Mouse (Mus musculus): ENCODE measurements around the gene Esm1. TPM values are rescaled to one million over a fixed set of nuclear protein-coding genes. Genes with fewer than 3 reads are reported as not detected.
"Not testable (repeated sequence)": the region's sequence is repeated elsewhere in the genome, so short reads cannot be mapped to it uniquely, and the experiment has no call there.

Esm1 gene
- polyA plus RNA-seq, 1 experiment from 2014 or later = 0.84 TPM

DNA sequence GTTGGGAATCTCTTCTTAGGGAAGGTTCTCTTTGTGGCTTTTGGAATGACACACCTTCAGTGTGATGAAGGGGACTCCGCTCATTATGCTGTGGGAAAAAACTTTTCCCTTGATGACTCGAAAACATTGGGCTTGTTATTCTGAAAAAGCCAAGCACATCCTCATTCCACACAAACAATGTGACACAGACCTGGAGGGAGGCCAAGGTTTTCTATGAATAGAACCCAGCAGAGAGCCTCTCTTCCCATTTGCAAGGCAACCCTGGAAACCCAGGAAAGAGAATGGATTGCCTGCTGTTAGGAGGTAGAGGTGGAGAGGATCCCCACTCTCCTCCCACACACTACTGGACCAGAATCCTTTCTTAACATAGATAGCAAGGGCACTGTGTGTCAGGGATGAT, 14.6 kb downstream of the Esm1 start:
- Histone ChIP-seq H3K4me1 (replicated peaks; ENCODE audit: control insufficient read depth, insufficient read depth, low read length) (peaks cover 7% of the 10 kb centered on the region), H3K27me3 (replicated peaks; ENCODE audit: control insufficient read depth, insufficient read depth, low read length) (no peaks in the 10 kb centered on the region), H3K9me3 (ENCODE audit: control insufficient read depth, low read length) (no peaks in the 10 kb centered on the region), H3K36me3 (ENCODE audit: control insufficient read depth, insufficient read depth) (no peaks in the 10 kb centered on the region), H3K27ac (ENCODE audit: low read length) (no peak overlapping the region; the same call in 1 of the 2 replicates), H3K4me2 (ENCODE audit: low read length) (peak overlapping the region; percentile 21), H3K9ac (replicated peaks; ENCODE audit: low read depth, low read length) (no peak overlapping the region), H3K4me3 (replicated peaks; ENCODE audit: low read length) (no peak overlapping the region)
- ATAC-seq = no peak
- WGBS = 2% methylated on average over 2 of the region's 2 CpGs

DNA sequence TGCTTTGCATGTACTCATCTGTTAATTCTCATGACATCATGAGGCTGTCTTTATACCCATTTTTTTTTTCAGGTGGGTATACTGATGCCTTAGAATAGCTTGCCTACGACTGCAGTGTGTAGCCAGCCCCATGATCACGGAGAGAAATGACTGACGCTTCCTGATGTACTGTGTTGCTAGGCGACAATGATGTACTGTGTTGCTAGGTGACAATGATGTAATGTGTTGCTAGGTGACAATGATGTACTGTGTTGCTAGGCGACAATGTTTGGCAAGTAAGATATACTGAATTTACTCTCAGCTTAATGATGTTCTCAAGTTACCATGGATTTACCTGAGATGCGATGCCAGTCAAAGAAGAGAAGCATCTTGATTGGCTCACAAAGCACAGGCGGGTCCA, 16.4 kb downstream of the Esm1 start, which contains the start of gene Gzmk:
Gzmk (minus strand) TSS at position 98 of the 400 bp plus-strand sequence.
- WGBS = 39% methylated on average over 7 of the region's 7 CpGs
- Histone ChIP-seq H3K4me2 (ENCODE audit: low read length) (peak within 1 kb of the TSS; percentile 25; the same call in 1 of the 2 replicates), H3K9ac (replicated peaks; ENCODE audit: low read depth, low read length) (no peak within 1 kb of the TSS), H3K4me3 (replicated peaks; ENCODE audit: low read length) (no peak within 1 kb of the TSS), H3K27me3 (replicated peaks; ENCODE audit: control insufficient read depth, insufficient read depth, low read length) (no peaks in the 10 kb centered on the region), H3K9me3 (ENCODE audit: control insufficient read depth, low read length) (no peaks in the 10 kb centered on the region), H3K36me3 (ENCODE audit: control insufficient read depth, insufficient read depth) (no peaks in the 10 kb centered on the region), H3K4me1 (replicated peaks; ENCODE audit: control insufficient read depth, insufficient read depth, low read length) (peaks cover 7% of the 10 kb centered on the region), H3K27ac (ENCODE audit: low read length) (no peak within 1 kb of the TSS)
- ATAC-seq = peak; percentile 98

DNA sequence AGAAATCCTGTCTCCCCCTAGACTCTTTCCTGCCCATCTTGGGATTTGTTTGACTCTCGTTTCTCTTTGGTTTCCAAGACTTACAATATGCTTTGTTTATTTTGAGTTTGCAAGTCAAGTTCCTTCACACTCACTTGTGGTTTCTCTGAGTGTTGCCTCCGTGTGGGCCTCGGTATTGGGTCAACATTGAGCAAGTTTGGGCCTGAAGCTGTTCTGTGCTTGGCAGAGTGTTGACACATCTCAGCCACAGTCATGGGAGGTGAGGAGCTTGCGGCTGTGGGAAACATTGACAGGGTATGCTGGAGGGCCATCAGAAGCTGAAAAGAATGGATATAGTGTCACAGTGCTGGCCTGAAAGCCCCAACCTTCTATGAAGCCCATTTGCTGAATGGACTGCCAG, 17.6 kb downstream of the Esm1 start:
- no peak for ATAC-seq
- Histone ChIP-seq H3K27me3 (replicated peaks; ENCODE audit: control insufficient read depth, insufficient read depth, low read length) (no peaks in the 10 kb centered on the region), H3K9me3 (ENCODE audit: control insufficient read depth, low read length) (no peaks in the 10 kb centered on the region), H3K4me3 (replicated peaks; ENCODE audit: low read length) (no peak overlapping the region), H3K36me3 (ENCODE audit: control insufficient read depth, insufficient read depth) (no peaks in the 10 kb centered on the region), H3K4me1 (replicated peaks; ENCODE audit: control insufficient read depth, insufficient read depth, low read length) (peaks cover 7% of the 10 kb centered on the region), H3K27ac (ENCODE audit: low read length) (no peak overlapping the region), H3K4me2 (ENCODE audit: low read length) (no peak overlapping the region), H3K9ac (replicated peaks; ENCODE audit: low read depth, low read length) (no peak overlapping the region)
- 92% methylated on average over 4 of the region's 4 CpGs for WGBS

DNA sequence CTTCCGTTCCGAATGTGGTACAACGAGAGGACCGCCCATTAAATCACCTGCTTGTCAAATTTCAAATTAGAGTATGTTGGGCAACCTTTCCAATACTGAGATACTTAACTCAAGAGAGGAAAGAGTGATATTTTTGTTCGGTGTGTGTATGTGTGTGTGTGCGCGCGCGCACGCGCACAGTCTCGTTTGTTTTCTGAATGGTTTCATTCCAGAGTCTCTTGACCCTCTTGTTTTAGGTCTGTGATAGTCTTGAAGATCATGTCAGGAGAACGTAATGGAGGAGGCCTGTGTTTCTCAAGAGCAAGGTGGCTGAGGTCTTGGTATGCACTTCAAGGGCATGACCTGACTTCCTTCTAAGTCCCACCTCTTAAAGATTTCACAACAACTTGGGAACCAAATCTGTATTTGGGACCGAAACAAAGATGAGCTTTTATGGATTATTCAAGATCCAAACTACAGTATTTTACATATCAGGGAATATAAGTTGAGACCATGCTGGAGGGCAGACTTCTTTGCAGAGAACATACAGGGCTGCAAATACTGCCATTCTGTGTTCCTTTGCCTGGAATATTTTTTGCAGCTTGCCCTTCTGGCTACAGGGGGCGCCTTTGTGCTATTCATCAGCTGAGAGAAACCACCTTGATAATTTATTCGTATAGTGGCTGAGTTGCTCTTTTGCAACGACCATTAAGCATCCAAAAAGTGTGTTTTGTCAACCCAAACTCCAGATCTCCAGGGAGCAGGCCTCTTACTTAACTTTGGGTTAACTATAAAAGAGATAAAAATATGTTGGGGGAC, 18.4 kb downstream of the Esm1 start:
- H3K9me3 ChIP-seq (ENCODE audit: control insufficient read depth, low read length) = no peaks in the 10 kb centered on the region
- no peaks in the 10 kb centered on the region for H3K36me3 ChIP-seq (ENCODE audit: control insufficient read depth, insufficient read depth)
- H3K27me3 ChIP-seq (replicated peaks; ENCODE audit: control insufficient read depth, insufficient read depth, low read length) = no peaks in the 10 kb centered on the region
- no peak overlapping the region for H3K27ac ChIP-seq (ENCODE audit: low read length)
- no peak overlapping the region for H3K4me2 ChIP-seq (ENCODE audit: low read length)
- no peak overlapping the region for H3K4me3 ChIP-seq (replicated peaks; ENCODE audit: low read length)
- 88% methylated on average over 17 of the region's 17 CpGs for WGBS
- H3K4me1 ChIP-seq (replicated peaks; ENCODE audit: control insufficient read depth, insufficient read depth, low read length) = peaks cover 7% of the 10 kb centered on the region
- H3K9ac ChIP-seq (replicated peaks; ENCODE audit: low read depth, low read length) = no peak overlapping the region
- ATAC-seq = no peak

DNA sequence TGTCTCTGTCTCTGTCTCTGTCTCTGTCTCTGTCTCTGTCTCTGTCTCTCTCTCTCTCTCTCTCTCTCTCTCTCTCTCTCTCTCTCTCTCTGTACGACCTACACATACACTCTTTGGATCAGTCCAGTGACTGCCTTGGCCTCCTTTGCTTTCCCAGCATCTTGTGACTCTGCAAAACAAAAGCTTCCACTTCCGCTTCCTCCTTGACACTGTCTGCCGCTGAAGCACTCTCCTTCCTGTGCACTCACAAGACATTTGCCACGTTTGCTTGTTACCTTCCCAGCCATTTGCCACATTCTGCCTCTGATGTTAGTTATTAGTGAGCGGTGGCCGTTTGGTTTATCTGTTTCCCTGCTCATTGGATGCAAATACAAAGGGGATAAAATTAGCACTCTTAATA, 32.7 kb downstream of the Esm1 start:
- Histone ChIP-seq H3K4me1 (replicated peaks; ENCODE audit: control insufficient read depth, insufficient read depth, low read length) (no peaks in the 10 kb centered on the region), H3K9me3 (ENCODE audit: control insufficient read depth, low read length) (no peaks in the 10 kb centered on the region), H3K9ac (replicated peaks; ENCODE audit: low read depth, low read length) (no peak overlapping the region), H3K27ac (ENCODE audit: low read length) (no peak overlapping the region), H3K4me3 (replicated peaks; ENCODE audit: low read length) (no peak overlapping the region), H3K4me2 (ENCODE audit: low read length) (no peak overlapping the region), H3K36me3 (ENCODE audit: control insufficient read depth, insufficient read depth) (no peaks in the 10 kb centered on the region), H3K27me3 (replicated peaks; ENCODE audit: control insufficient read depth, insufficient read depth, low read length) (no peaks in the 10 kb centered on the region)
- 52% methylated on average over 6 of the region's 6 CpGs for WGBS
- no peak for ATAC-seq

DNA sequence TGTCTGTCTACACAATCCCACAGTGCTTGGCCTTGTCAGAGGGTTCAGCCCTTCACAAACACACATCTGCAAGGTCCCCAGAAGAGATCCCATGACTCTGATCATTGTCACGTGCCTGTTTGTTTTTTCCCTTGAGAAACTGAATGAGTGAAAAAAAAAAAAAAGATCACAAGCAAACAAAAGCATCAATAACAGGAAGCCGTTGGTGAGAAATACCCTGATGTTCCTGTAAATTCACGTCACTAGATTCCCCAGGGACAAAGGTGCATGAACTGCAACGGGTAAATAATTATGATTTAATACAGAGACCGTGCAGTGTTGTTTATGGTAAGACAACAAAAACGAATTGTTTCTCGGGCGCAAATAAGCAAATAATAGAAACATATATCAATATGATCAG, 35.6 kb downstream of the Esm1 start:
- Histone ChIP-seq H3K4me3 (replicated peaks; ENCODE audit: low read length) (no peak overlapping the region), H3K27ac (ENCODE audit: low read length) (no peak overlapping the region), H3K36me3 (ENCODE audit: control insufficient read depth, insufficient read depth) (no peaks in the 10 kb centered on the region), H3K9me3 (ENCODE audit: control insufficient read depth, low read length) (no peaks in the 10 kb centered on the region), H3K27me3 (replicated peaks; ENCODE audit: control insufficient read depth, insufficient read depth, low read length) (no peaks in the 10 kb centered on the region), H3K4me1 (replicated peaks; ENCODE audit: control insufficient read depth, insufficient read depth, low read length) (no peaks in the 10 kb centered on the region), H3K9ac (replicated peaks; ENCODE audit: low read depth, low read length) (no peak overlapping the region), H3K4me2 (ENCODE audit: low read length) (no peak overlapping the region)
- ATAC-seq = no peak
- WGBS = 80% methylated on average over 8 of the region's 8 CpGs

DNA sequence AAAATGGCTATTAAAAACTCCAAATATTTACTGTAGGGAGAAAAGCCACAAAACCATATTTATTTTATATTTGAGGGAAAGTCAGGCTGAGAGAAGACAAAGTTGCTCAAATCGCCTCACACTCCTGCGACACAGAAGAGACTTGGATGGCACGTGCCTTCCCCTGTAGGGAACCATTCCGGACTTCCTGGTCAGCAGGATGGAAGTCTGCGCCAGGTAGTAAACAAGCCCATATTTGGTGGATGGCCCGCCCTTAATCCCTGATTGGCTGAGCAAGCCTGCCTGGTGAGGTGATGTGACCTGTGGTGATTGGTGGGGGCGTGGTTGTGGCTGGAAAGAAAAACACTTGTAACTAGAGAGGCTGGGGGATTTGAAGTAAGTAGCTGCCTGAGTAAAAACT, 43.1 kb downstream of the Esm1 start:
- H3K27ac ChIP-seq (ENCODE audit: low read length); H3K4me3 ChIP-seq (replicated peaks; ENCODE audit: low read length); H3K4me2 ChIP-seq (ENCODE audit: low read length); H3K4me1 ChIP-seq (replicated peaks; ENCODE audit: control insufficient read depth, insufficient read depth, low read length); H3K9ac ChIP-seq (replicated peaks; ENCODE audit: low read depth, low read length); ATAC-seq; H3K9me3 ChIP-seq (ENCODE audit: control insufficient read depth, low read length); H3K27me3 ChIP-seq (replicated peaks; ENCODE audit: control insufficient read depth, insufficient read depth, low read length); H3K36me3 ChIP-seq (ENCODE audit: control insufficient read depth, insufficient read depth): not testable (repeated sequence)
- 91% methylated on average over 6 of the region's 7 CpGs for WGBS

DNA sequence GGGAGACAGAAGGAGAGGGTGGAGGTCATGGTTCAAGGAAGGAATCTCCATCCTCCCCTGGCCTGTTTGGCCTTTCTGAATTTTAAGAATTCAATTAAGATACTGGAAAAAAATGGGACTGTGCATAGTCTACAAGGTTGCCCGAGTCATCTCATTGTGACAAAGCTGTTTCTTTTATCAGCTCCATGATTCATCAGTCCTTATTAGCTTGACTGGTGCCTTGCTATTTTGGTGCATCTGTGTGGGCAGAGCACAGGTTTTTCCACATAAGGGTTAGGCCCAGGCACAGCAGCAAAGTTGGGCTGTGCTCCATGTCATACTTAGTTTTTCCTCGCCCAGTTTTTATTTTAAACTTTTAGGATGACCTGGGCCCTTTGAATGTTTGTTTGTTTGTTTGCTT, 47.3 kb downstream of the Esm1 start:
- Histone ChIP-seq H3K27me3 (replicated peaks; ENCODE audit: control insufficient read depth, insufficient read depth, low read length) (no peaks in the 10 kb centered on the region), H3K4me3 (replicated peaks; ENCODE audit: low read length) (no peak overlapping the region), H3K9ac (replicated peaks; ENCODE audit: low read depth, low read length) (no peak overlapping the region), H3K9me3 (ENCODE audit: control insufficient read depth, low read length) (no peaks in the 10 kb centered on the region), H3K4me2 (ENCODE audit: low read length) (no peak overlapping the region), H3K4me1 (replicated peaks; ENCODE audit: control insufficient read depth, insufficient read depth, low read length) (no peaks in the 10 kb centered on the region), H3K36me3 (ENCODE audit: control insufficient read depth, insufficient read depth) (no peaks in the 10 kb centered on the region), H3K27ac (ENCODE audit: low read length) (no peak overlapping the region)
- 97% methylated on average over 2 of the region's 2 CpGs for WGBS
- no peak for ATAC-seq

DNA sequence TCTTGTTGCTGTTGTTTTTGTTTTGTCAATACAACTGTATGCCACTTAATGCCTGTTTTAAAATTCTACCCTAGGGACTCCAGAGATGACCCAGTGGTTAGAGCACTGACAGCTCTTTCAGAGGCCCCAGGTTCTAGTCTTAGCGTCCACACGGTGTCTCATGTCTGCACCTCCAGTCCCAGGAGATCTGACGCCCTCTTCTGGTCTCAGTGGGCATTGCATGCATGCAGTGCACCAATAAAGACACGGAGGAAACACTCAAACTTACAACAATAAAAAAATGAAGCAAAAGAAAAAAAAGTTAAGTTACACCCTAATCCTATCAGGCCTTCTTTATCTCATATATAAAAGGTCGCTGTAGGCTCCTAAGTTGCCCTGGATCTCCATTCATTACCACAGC, 47.7 kb downstream of the Esm1 start:
- Histone ChIP-seq H3K4me1 (replicated peaks; ENCODE audit: control insufficient read depth, insufficient read depth, low read length) (no peaks in the 10 kb centered on the region), H3K9ac (replicated peaks; ENCODE audit: low read depth, low read length) (no peak overlapping the region), H3K27ac (ENCODE audit: low read length) (no peak overlapping the region), H3K4me3 (replicated peaks; ENCODE audit: low read length) (no peak overlapping the region), H3K27me3 (replicated peaks; ENCODE audit: control insufficient read depth, insufficient read depth, low read length) (no peaks in the 10 kb centered on the region), H3K36me3 (ENCODE audit: control insufficient read depth, insufficient read depth) (no peaks in the 10 kb centered on the region), H3K9me3 (ENCODE audit: control insufficient read depth, low read length) (no peaks in the 10 kb centered on the region), H3K4me2 (ENCODE audit: low read length) (no peak overlapping the region)
- no peak for ATAC-seq
- WGBS = 39% methylated on average over 5 of the region's 5 CpGs

DNA sequence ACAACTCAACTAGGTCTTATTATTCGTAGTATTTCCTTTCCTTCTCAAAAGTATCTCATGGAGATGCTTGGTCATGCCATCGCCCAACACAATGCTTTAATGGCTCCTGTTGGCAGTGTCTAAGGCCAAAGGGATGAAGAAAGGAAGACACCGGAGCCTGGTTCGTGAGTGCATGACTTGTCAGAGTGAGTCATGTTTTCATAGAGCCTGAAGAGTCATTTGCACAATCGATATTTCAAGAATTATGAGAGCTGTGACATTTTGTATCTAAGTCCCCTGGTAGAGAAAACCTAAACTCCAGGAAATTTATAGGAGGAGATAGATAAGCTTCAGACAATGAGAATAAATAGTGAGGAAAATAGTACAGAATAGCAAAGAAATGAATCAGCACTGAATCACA, 49.8 kb downstream of the Esm1 start:
- 90% methylated on average over 5 of the region's 5 CpGs for WGBS

More for the DNA sequence above, 49.8 kb downstream of the Esm1 start:
- H3K27me3 ChIP-seq (replicated peaks; ENCODE audit: control insufficient read depth, insufficient read depth, low read length) = no peaks in the 10 kb centered on the region
- H3K4me2 ChIP-seq (ENCODE audit: low read length) = no peak overlapping the region
- peaks cover 6% of the 10 kb centered on the region for H3K4me1 ChIP-seq (replicated peaks; ENCODE audit: control insufficient read depth, insufficient read depth, low read length)
- no peak for ATAC-seq
- H3K4me3 ChIP-seq (replicated peaks; ENCODE audit: low read length) = no peak overlapping the region
- no peak overlapping the region for H3K27ac ChIP-seq (ENCODE audit: low read length)
- no peak overlapping the region for H3K9ac ChIP-seq (replicated peaks; ENCODE audit: low read depth, low read length)
- no peaks in the 10 kb centered on the region for H3K36me3 ChIP-seq (ENCODE audit: control insufficient read depth, insufficient read depth)
- H3K9me3 ChIP-seq (ENCODE audit: control insufficient read depth, low read length) = no peaks in the 10 kb centered on the region
